Mouse (Mus musculus) bone marrow macrophage, adult 2 months (primary cell): ENCODE measurements at regions not wholly inside any gene's neighbourhood (a gene's known extent, or its start where the extent isn't known, plus 50 kb on each side); places are given as distances from the start of the nearest gene placed in this dataset.

Experiments used
- CTCF ChIP-seq: IDR thresholded peaks from 2 replicates; pipeline ENCODE4 v1.5.1; 2012; ENCODE audit warnings: low read depth, mild to moderate bottlenecking, low read length, moderate library complexity
- POLR2A ChIP-seq: IDR thresholded peaks from 2 replicates; pipeline ENCODE4 v1.6.1; 2012; ENCODE audit warnings: mild to moderate bottlenecking, low read depth, low read length, borderline replicate concordance

- TF ChIP-seq CTCF (no peak), POLR2A (no peak)
These were observed 442.3 kb downstream of the Tshz3 start for GRCm38 (mm10) chr7:37140191-37140590.
